Mouse (Mus musculus) Muller cell, postnatal 12 days (primary cell): ENCODE measurements around the gene Asb5.
"Not testable (repeated sequence)": the region's sequence is repeated elsewhere in the genome, so short reads cannot be mapped to it uniquely, and the experiment has no call there.

Source experiments
- DNase-seq: peaks from one replicate; pipeline ENCODE4 v3.0.0-alpha.2; 2015; ENCODE audit errors: inconsistent ontology term

Gene Asb5

GRCm38 (mm10) chr8:54529382-54530296 is at the start of gene Asb5, which contains the start of gene Spcs3:
Gene Asb5 (plus strand): TSS chr8:54529580.
Gene Spcs3 (minus strand): TSS chr8:54529998.
- DNase-seq: peak; percentile 99

- no peak for DNase-seq
These were observed 42.7 kb upstream of the Asb5 start for GRCm38 (mm10) chr8:54486555-54487273.

GRCm38 (mm10) chr8:54488437-54488836 is 40.9 kb upstream of the Asb5 start:
- no peak for DNase-seq

- peak; percentile 35 for DNase-seq
These were observed 38.2 kb upstream of the Asb5 start for GRCm38 (mm10) chr8:54491057-54491690.

GRCm38 (mm10) chr8:54491934-54492333 is 37.4 kb upstream of the Asb5 start:
- DNase-seq: no peak

- peak; percentile 72 for DNase-seq
These were observed 36.3 kb upstream of the Asb5 start for GRCm38 (mm10) chr8:54493110-54493509.

- DNase-seq: no peak
These were observed 35.5 kb upstream of the Asb5 start for GRCm38 (mm10) chr8:54493915-54494314.

- no peak for DNase-seq
These were observed 26.3 kb upstream of the Asb5 start for GRCm38 (mm10) chr8:54503104-54503503.

GRCm38 (mm10) chr8:54505060-54505459 is 24.3 kb upstream of the Asb5 start:
- no peak for DNase-seq

GRCm38 (mm10) chr8:54507428-54508095 is 21.8 kb upstream of the Asb5 start:
- DNase-seq: peak; percentile 66

GRCm38 (mm10) chr8:54508096-54508456 is 21.3 kb upstream of the Asb5 start:
- DNase-seq: no peak

GRCm38 (mm10) chr8:54508814-54509213 is 20.6 kb upstream of the Asb5 start:
- no peak for DNase-seq

- peak; percentile 59 for DNase-seq
These were observed 20.1 kb upstream of the Asb5 start for GRCm38 (mm10) chr8:54509221-54509721.

GRCm38 (mm10) chr8:54511791-54512190 is 17.6 kb upstream of the Asb5 start:
- DNase-seq: no peak

- not testable (repeated sequence) for DNase-seq
These were observed 17.2 kb upstream of the Asb5 start for GRCm38 (mm10) chr8:54512200-54512599.

GRCm38 (mm10) chr8:54518756-54519460 is 10.5 kb upstream of the Asb5 start:
- no peak for DNase-seq

GRCm38 (mm10) chr8:54520516-54520915 is 8.9 kb upstream of the Asb5 start:
- DNase-seq: no peak

GRCm38 (mm10) chr8:54525606-54526005 is 3.8 kb upstream of the Asb5 start:
- DNase-seq: no peak

GRCm38 (mm10) chr8:54526700-54527099 is 2.7 kb upstream of the Asb5 start:
- DNase-seq: no peak

- no peak for DNase-seq
These were observed 809 bp upstream of the Asb5 start for GRCm38 (mm10) chr8:54528571-54528970.

- DNase-seq: peak; percentile 75
These were observed 5.8 kb downstream of the Asb5 start for GRCm38 (mm10) chr8:54535172-54535571.
